ENCODE assay signal across 7 mouse cellular contexts in genomic region chr5:52476826-52477225, GRCm38 (mm10). TPM values are rescaled to one million over a fixed set of nuclear protein-coding genes. Genes with fewer than 3 reads are reported as not detected.
DNase-seq lines count a peak whose midpoint lies in the region; ATAC-seq lines count a peak whose summit lies in the region.

No protein-coding gene starts in this region.

- 10% methylated on average over 7 of the region's 7 CpGs for WGBS in embryonic facial prominence, embryonic 10.5 days
- WGBS in liver, embryonic 15.5 days (ENCODE audit: insufficient replicate concordance): 10% methylated on average over 7 of the region's 7 CpGs

- peaks cover 20% of the 10 kb centered on the region for H3K27me3 ChIP-seq in embryonic facial prominence, embryonic 10.5 days (replicated peaks; ENCODE audit: low read depth, poor library complexity, severe bottlenecking)
- peaks cover 6% of the 10 kb centered on the region for H3K27me3 ChIP-seq in liver, embryonic 15.5 days

- no peaks in the 10 kb centered on the region for H3K36me3 ChIP-seq in embryonic facial prominence, embryonic 10.5 days (replicated peaks)
- no peaks in the 10 kb centered on the region for H3K36me3 ChIP-seq in liver, embryonic 15.5 days (replicated peaks)

- peak overlapping the region; percentile 55 for H3K4me2 ChIP-seq in liver, embryonic 15.5 days

- H3K9ac ChIP-seq in liver, embryonic 15.5 days: no peak overlapping the region

- peak overlapping the region; percentile 82 for H3K27ac ChIP-seq in embryonic facial prominence, embryonic 10.5 days (replicated peaks)
- no peak overlapping the region for H3K27ac ChIP-seq in liver, embryonic 15.5 days (replicated peaks)

- H3K4me3 ChIP-seq in embryonic facial prominence, embryonic 10.5 days: peak overlapping the region; percentile 64
- peak overlapping the region; percentile 38 for H3K4me3 ChIP-seq in liver, embryonic 15.5 days (replicated peaks)

- DNase-seq in brain, adult 2 months (ENCODE audit: low read depth, low spot score): peak; percentile 53
- DNase-seq in embryonic facial prominence, embryonic 10.5 days (ENCODE audit: low spot score): peak; percentile 11
- peak; percentile 7 for DNase-seq in heart, postnatal 4 days
- DNase-seq in adrenal gland, postnatal 14 days: no peak
- DNase-seq in adrenal gland, postnatal 25 days: no peak

- peaks cover 19% of the 10 kb centered on the region for H3K4me1 ChIP-seq in embryonic facial prominence, embryonic 10.5 days
- 0 out of 2 replicates have a peak, but pooled peaks cover 3% of the 10 kb centered on the region for H3K4me1 ChIP-seq in liver, embryonic 15.5 days (replicated peaks)

- peaks cover 7% of the 10 kb centered on the region; the same call in 1 of the 2 replicates for H3K9me3 ChIP-seq in embryonic facial prominence, embryonic 10.5 days
- H3K9me3 ChIP-seq in liver, embryonic 15.5 days (replicated peaks): no peaks in the 10 kb centered on the region

- ATAC-seq in liver, embryonic 15.5 days (ENCODE audit: insufficient read depth): no peak
- ATAC-seq in erythroblast, adult 5-6 weeks (replicated peaks; ENCODE audit: low FRiP score, poor library complexity, severe bottlenecking): no peak

RNA-seq across cellular contexts. Expression of gene Ccdc149, which starts 5.5 kb away (rescaled TPM):
- 1.4 and 1.5 TPM in 2 replicates for polyA plus RNA-seq in embryonic facial prominence, embryonic 10.5 days (2016; fragmentation: Nextera tagmentation; extraction: Ambion mirVana)
- total RNA-seq in heart, postnatal 4 days (2021): 1 to 10 TPM; 5.7 to 6.1 TPM
- polyA plus RNA-seq in liver, embryonic 15.5 days (2015; fragmentation: Nextera tagmentation; extraction: Ambion mirVana): 0.60 and 0.75 TPM in 2 replicates
- total RNA-seq in adrenal gland, postnatal 14 days (2021): 3.9 and 5.5 TPM in 2 replicates
- 4.9 and 6.4 TPM in 2 replicates for total RNA-seq in adrenal gland, postnatal 25 days (2021)
- 0.42 and 2.5 TPM in 2 replicates for total RNA-seq in erythroblast, adult 5-6 weeks (2015; ENCODE audit: low replicate concordance)
- 0.14 and 0.26 TPM in 2 replicates for total RNA-seq in erythroblast, adult 5-6 weeks (2017; ENCODE audit: low replicate concordance)

Comparison
In these comparisons a context has a peak if more than half of its experiments do, and no peak if none do; other contexts are left out.
1. DNase-seq: peak in brain, adult 2 months (single experiment), embryonic facial prominence, embryonic 10.5 days (single experiment) and heart, postnatal 4 days (single experiment); none in adrenal gland, postnatal 14 days (single experiment) and adrenal gland, postnatal 25 days (single experiment).